Mouse (Mus musculus): ENCODE data around the gene Hemk1. TPM values are rescaled to one million over a fixed set of nuclear protein-coding genes. Genes with fewer than 3 reads are reported as not detected.

The Hemk1 gene
- polyA plus RNA-seq, 1 experiment: 17.7 TPM

- H3K79me2 ChIP-seq (ENCODE audit: control insufficient read depth, insufficient read depth): no peaks in the 10 kb centered on the region
- TF ChIP-seq MAX (IDR thresholded peaks at IDR 0.05; ENCODE audit: low read depth) (no peak), POLR2AphosphoS2 (IDR thresholded peaks at IDR 0.05; ENCODE audit: insufficient read length, low read depth) (no peak), CEBPB (IDR thresholded peaks at IDR 0.05; ENCODE audit: insufficient read depth, poor library complexity, severe bottlenecking) (no peak), MYOG (IDR thresholded peaks at IDR 0.05; ENCODE audit: control insufficient read depth in 1 of 3, insufficient read depth in 1 of 3, insufficient read length in 2 of 3, low read depth in 2 of 3) (no peak), E2F4 (IDR thresholded peaks at IDR 0.05; ENCODE audit: insufficient read depth) (no peak), REST (IDR thresholded peaks at IDR 0.05; ENCODE audit: insufficient read depth, insufficient read length) (no peak), SRF (IDR thresholded peaks at IDR 0.05; ENCODE audit: control insufficient read depth, insufficient read length, low read depth) (no peak), TCF3 (IDR thresholded peaks at IDR 0.05; ENCODE audit: insufficient read length, low read depth) (no peak), USF1 (IDR thresholded peaks at IDR 0.05; ENCODE audit: low read depth) (no peak), TCF12 (IDR thresholded peaks at IDR 0.05; ENCODE audit: insufficient read depth, poor library complexity, severe bottlenecking) (no peak), POLR2A (IDR thresholded peaks at IDR 0.05; ENCODE audit: insufficient read length, low read depth) (no peak)
- H3K27me3 ChIP-seq (ENCODE audit: control insufficient read depth, insufficient read depth, insufficient read length): peaks cover 4% of the 10 kb centered on the region
- peak overlapping the region; percentile 80 for H3K4me2 ChIP-seq (ENCODE audit: low read depth)
- H3K36me3 ChIP-seq (ENCODE audit: control insufficient read depth, insufficient read depth): no peaks in the 10 kb centered on the region
- no peak overlapping the region for H3ac ChIP-seq (ENCODE audit: control insufficient read depth, insufficient read length)
- peak overlapping the region; percentile 27 for H3K4me3 ChIP-seq
Observed at GRCm38 (mm10) chr9:107297658-107298057, 40.5 kb downstream of the Hemk1 start.

- Histone ChIP-seq H3K4me3 (peak overlapping the region; percentile 27), H3K4me2 (ENCODE audit: low read depth) (peak overlapping the region; percentile 80), H3ac (ENCODE audit: control insufficient read depth, insufficient read length) (no peak overlapping the region), H3K36me3 (ENCODE audit: control insufficient read depth, insufficient read depth) (no peaks in the 10 kb centered on the region), H3K27me3 (ENCODE audit: control insufficient read depth, insufficient read depth, insufficient read length) (peaks cover 5% of the 10 kb centered on the region), H3K79me2 (ENCODE audit: control insufficient read depth, insufficient read depth) (no peaks in the 10 kb centered on the region)
- TF ChIP-seq POLR2AphosphoS2 (IDR thresholded peaks at IDR 0.05; ENCODE audit: insufficient read length, low read depth) (no peak), SRF (IDR thresholded peaks at IDR 0.05; ENCODE audit: control insufficient read depth, insufficient read length, low read depth) (no peak), E2F4 (IDR thresholded peaks at IDR 0.05; ENCODE audit: insufficient read depth) (no peak), REST (IDR thresholded peaks at IDR 0.05; ENCODE audit: insufficient read depth, insufficient read length) (no peak), TCF12 (IDR thresholded peaks at IDR 0.05; ENCODE audit: insufficient read depth, poor library complexity, severe bottlenecking) (no peak), MAX (IDR thresholded peaks at IDR 0.05; ENCODE audit: low read depth) (no peak), TCF3 (IDR thresholded peaks at IDR 0.05; ENCODE audit: insufficient read length, low read depth) (no peak), MYOD1 (IDR thresholded peaks at IDR 0.05; ENCODE audit: control insufficient read depth in 1 of 3, insufficient read length in 2 of 3, low read depth in 2 of 3) (no peak), CEBPB (IDR thresholded peaks at IDR 0.05; ENCODE audit: insufficient read depth, poor library complexity, severe bottlenecking) (no peak), POLR2A (IDR thresholded peaks at IDR 0.05; ENCODE audit: insufficient read length, low read depth) (no peak)
Observed at GRCm38 (mm10) chr9:107297059-107297458, 41.1 kb downstream of the Hemk1 start.

DNA sequence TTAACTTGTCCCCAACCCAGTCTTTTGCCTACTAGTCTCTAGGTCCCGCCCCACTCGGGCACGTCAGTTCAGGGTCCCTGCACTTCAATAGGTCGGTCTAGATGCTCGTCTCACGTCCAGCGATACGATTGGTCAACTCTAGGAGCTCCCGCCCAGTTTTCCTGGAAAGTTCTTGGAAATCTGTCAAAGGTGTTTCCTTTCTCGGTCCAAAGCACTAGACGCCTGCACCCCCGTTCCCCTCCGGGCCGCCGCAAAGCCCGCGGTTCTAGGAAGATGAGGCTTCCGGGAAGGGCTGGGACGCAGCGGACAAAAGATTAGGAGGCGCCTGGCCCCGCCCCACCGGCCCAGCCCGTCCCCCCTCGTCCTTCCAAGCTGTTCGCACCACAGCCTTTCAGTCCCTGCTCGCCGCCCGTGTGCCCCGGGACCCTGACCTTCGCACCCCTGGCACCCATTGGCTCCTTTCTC, 41.6 kb downstream of the Hemk1 start:
- Histone ChIP-seq H3K79me2 (ENCODE audit: control insufficient read depth, insufficient read depth) (no peaks in the 10 kb centered on the region), H3K4me3 (peak overlapping the region; percentile 27), H3K4me2 (ENCODE audit: low read depth) (peak overlapping the region; percentile 80), H3ac (ENCODE audit: control insufficient read depth, insufficient read length) (no peak overlapping the region), H3K27me3 (ENCODE audit: control insufficient read depth, insufficient read depth, insufficient read length) (peaks cover 5% of the 10 kb centered on the region), H3K36me3 (ENCODE audit: control insufficient read depth, insufficient read depth) (no peaks in the 10 kb centered on the region)
- TF ChIP-seq REST (IDR thresholded peaks at IDR 0.05; ENCODE audit: insufficient read depth, insufficient read length) (no peak), POLR2A (IDR thresholded peaks at IDR 0.05; ENCODE audit: insufficient read length, low read depth) (peak; percentile 33), CEBPB (IDR thresholded peaks at IDR 0.05; ENCODE audit: insufficient read depth, poor library complexity, severe bottlenecking) (no peak), E2F4 (IDR thresholded peaks at IDR 0.05; ENCODE audit: insufficient read depth) (no peak)

GRCm38 (mm10) chr9:107296041-107296440, 42.1 kb downstream of the Hemk1 start:
- TF ChIP-seq POLR2A (IDR thresholded peaks at IDR 0.05; ENCODE audit: insufficient read length, low read depth): no peak
- TF ChIP-seq MYOD1 (IDR thresholded peaks at IDR 0.05; ENCODE audit: control insufficient read depth in 1 of 3, insufficient read length in 2 of 3, low read depth in 2 of 3): no peak
- no peak for TF ChIP-seq CEBPB (IDR thresholded peaks at IDR 0.05; ENCODE audit: insufficient read depth, poor library complexity, severe bottlenecking)
- no peak for TF ChIP-seq MAX (IDR thresholded peaks at IDR 0.05; ENCODE audit: low read depth)
- TF ChIP-seq REST (IDR thresholded peaks at IDR 0.05; ENCODE audit: insufficient read depth, insufficient read length): no peak
- TF ChIP-seq TCF12 (IDR thresholded peaks at IDR 0.05; ENCODE audit: insufficient read depth, poor library complexity, severe bottlenecking): no peak
- peak overlapping the region; percentile 80 for H3K4me2 ChIP-seq (ENCODE audit: low read depth)
- H3K36me3 ChIP-seq (ENCODE audit: control insufficient read depth, insufficient read depth): no peaks in the 10 kb centered on the region
- H3K4me3 ChIP-seq: peak overlapping the region; percentile 27
- no peak overlapping the region for H3ac ChIP-seq (ENCODE audit: control insufficient read depth, insufficient read length)
- no peaks in the 10 kb centered on the region for H3K79me2 ChIP-seq (ENCODE audit: control insufficient read depth, insufficient read depth)
- H3K27me3 ChIP-seq (ENCODE audit: control insufficient read depth, insufficient read depth, insufficient read length): peaks cover 5% of the 10 kb centered on the region

- Histone ChIP-seq H3K36me3 (ENCODE audit: control insufficient read depth, insufficient read depth) (no peaks in the 10 kb centered on the region), H3K27me3 (ENCODE audit: control insufficient read depth, insufficient read depth, insufficient read length) (peaks cover 5% of the 10 kb centered on the region)
Observed at GRCm38 (mm10) chr9:107296016-107296040, 42.3 kb downstream of the Hemk1 start, which contains the start of gene Cish. Gene Cish (plus strand): TSS chr9:107296026.

More at GRCm38 (mm10) chr9:107296016-107296040, 42.3 kb downstream of the Hemk1 start, which contains the start of gene Cish:
- H3K4me3 ChIP-seq: peak within 1 kb of the TSS; percentile 27
- H3K79me2 ChIP-seq (ENCODE audit: control insufficient read depth, insufficient read depth): no peaks in the 10 kb centered on the region
- TF ChIP-seq POLR2A (IDR thresholded peaks at IDR 0.05; ENCODE audit: insufficient read length, low read depth) (no peak), TCF12 (IDR thresholded peaks at IDR 0.05; ENCODE audit: insufficient read depth, poor library complexity, severe bottlenecking) (no peak), REST (IDR thresholded peaks at IDR 0.05; ENCODE audit: insufficient read depth, insufficient read length) (no peak), CEBPB (IDR thresholded peaks at IDR 0.05; ENCODE audit: insufficient read depth, poor library complexity, severe bottlenecking) (no peak), POLR2AphosphoS2 (IDR thresholded peaks at IDR 0.05; ENCODE audit: insufficient read length, low read depth) (no peak), E2F4 (IDR thresholded peaks at IDR 0.05; ENCODE audit: insufficient read depth) (no peak), TCF3 (IDR thresholded peaks at IDR 0.05; ENCODE audit: insufficient read length, low read depth) (no peak), MAX (IDR thresholded peaks at IDR 0.05; ENCODE audit: low read depth) (no peak), USF1 (IDR thresholded peaks at IDR 0.05; ENCODE audit: low read depth) (no peak), SRF (IDR thresholded peaks at IDR 0.05; ENCODE audit: control insufficient read depth, insufficient read length, low read depth) (no peak), MYOG (IDR thresholded peaks at IDR 0.05; ENCODE audit: control insufficient read depth in 1 of 3, insufficient read depth in 1 of 3, insufficient read length in 2 of 3, low read depth in 2 of 3) (no peak), MYOD1 (IDR thresholded peaks at IDR 0.05; ENCODE audit: control insufficient read depth in 1 of 3, insufficient read length in 2 of 3, low read depth in 2 of 3) (no peak)
- H3K4me2 ChIP-seq (ENCODE audit: low read depth): peak within 1 kb of the TSS; percentile 80
- no peak within 1 kb of the TSS for H3ac ChIP-seq (ENCODE audit: control insufficient read depth, insufficient read length)
